Mouse (Mus musculus): ENCODE results near the gene Cox6a1.
A peak's percentile ranks its signal among the peaks of the same experiment; 100 is the strongest.
"Not testable (repeated sequence)": the region's sequence is repeated elsewhere in the genome, so short reads cannot be mapped to it uniquely, and the experiment has no call there.

Gene Cox6a1

DNA sequence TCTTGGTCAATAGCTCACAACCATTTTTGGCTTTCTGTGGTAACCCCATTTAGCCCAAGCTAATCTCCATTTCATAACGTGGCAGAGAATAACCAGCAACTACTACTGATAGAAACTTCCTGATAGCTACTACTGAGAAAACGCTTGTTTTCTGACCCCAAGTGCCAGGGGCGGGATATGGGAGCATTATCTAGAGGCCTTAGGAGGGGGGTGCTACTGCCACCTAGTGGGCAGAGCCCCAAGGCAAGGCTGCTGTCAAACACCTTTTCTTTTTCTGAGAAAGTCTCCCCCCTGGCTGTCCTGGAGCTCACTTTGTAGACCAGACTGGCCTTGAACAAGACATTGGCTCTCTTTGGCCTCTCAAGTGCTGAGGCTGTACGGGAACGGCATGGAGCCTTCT is 1.2 kb downstream of the Cox6a1 start:
- DNase-seq: peak; percentile 69 to 87

DNA sequence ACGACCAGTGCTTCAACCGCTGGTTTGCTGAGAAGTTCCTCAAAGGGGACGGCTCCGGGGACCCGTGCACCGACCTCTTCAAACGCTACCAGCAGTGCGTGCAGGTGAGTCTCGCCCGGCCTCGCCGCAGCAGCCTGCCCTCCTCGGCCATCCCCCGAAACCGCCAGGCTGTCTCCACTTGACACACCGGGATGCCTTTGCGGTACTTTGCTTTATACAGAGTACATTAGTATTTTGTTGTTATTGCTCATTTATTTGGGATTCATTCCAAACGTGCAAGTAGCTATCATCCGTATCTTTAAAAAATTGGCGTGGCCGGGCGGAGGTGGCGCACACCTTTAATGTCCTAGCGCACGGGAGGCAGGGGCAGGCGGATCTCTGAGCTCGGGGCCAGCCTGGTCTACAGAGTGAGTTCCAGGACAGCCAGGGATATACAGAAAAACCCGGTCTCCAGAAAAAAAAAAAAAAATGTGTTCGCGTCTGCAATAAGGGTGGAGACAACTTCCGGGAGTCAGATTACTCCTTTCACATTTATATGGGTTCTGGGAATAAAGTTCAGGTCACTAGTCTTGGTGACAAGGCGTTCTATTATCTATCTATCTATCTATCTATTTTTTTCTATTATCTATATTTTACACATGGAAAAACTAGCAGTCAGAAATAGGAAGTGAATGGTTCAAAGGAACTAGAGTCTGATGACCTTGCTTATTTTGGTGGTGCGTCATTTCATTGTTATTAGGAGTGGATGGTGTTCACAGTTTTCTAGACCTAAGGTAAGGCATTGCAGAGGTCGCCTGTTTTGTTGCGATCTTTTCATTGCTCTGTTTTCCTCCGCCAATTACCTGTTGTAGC is 7.2 kb downstream of the Cox6a1 start:
- DNase-seq: no peak

DNA sequence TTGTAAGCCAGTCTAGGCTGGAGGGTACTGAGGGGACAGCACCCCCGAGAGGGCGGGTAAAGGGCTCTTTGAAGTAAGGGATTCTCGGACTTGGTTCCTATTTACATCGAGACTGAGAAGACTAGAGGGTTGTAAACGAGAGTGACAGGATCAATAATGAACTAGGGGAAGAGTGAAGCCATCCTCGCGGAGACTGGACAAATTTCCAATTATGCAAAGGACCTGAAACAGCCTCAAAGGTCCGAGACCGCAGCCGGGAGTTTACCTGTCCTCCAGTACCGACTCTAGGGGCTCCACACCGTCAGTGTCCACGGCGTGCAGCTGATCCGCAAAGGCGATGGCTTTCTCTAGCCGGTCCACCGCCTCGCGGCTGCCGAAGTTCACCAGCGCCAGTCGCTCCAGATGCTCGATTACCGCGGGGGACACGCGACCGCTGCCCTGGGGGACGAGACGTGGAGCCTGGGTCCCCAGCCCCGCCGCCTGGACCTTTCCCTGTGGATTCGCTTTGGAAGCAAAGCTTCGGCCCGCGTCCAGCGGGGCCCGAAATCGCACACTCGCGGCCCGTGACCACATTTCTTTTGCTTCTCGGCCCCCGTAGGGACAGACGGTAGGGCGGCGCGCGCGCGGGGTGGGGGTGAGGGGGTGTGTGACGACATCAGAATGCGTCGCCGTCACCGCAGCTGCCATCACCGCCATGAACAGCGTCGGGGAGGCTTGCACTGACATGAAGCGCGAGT is 8.0 kb downstream of the Cox6a1 start, which contains the start of the genes Gatc and Triap1:
TSS of gene Gatc (minus strand) at position 602 of the 737 bp plus-strand sequence.
TSS of gene Triap1 (plus strand) at position 649 of the 737 bp plus-strand sequence.
- peak; percentile 73 to 85 for DNase-seq

DNA sequence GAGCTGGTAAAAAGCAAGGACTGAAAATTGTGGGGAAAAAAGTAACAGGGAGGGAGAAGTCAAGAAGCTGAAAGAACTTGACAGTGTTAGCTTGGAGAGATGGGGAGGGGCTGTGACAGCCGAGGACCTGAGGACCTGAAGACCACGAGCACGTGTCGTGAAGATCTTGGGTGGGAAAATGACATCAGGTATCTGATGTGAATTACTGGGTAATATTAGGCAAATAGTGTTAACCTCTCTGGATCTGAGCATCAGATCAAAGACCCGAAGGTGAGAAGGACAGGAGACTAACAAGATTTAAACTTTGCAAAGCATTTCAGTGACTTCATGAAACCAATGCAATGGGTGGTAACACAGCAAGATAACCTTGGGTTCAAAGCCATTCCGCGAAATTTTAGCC is 8.8 kb downstream of the Cox6a1 start:
- DNase-seq: no peak

DNA sequence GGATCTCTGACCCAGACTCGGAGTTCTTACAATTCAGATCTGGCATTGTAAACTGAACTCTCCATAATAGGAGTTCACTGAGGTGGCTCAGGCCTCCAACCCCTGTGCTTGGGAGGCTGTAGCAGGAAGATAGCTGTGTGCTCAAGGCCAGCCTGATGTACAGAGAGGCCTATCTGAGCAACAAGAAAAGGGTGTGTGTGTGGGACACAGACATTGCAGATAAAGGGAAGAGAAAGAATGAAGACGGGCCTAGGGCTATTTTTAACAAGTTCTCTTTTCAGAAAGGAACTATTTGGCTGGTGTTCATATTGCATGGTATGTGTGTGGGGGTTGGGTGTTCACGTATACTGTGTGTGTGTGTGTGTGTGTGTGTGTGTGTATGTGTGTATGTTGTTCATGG is 15.2 kb downstream of the Cox6a1 start:
- DNase-seq: no peak

DNA sequence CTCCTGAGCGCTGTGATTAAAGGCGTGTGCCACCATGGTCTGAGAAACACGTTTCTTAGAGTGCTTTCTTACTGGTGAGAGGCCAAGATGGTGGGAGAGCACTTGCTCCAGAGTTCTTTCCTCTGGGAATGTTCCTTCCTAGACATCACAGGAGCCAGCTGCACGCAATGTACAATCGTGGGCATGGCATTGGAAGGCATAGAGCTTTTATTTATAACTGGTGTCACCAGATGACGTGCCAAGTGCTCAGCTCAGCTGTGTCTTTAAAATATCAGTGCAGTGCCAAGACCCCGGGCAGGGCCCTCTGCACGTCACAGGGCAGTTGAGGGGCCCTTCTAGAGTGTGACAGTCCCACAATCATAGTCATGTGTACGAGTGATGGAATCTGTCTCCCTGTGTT is 17.8 kb downstream of the Cox6a1 start:
- no peak for DNase-seq

DNA sequence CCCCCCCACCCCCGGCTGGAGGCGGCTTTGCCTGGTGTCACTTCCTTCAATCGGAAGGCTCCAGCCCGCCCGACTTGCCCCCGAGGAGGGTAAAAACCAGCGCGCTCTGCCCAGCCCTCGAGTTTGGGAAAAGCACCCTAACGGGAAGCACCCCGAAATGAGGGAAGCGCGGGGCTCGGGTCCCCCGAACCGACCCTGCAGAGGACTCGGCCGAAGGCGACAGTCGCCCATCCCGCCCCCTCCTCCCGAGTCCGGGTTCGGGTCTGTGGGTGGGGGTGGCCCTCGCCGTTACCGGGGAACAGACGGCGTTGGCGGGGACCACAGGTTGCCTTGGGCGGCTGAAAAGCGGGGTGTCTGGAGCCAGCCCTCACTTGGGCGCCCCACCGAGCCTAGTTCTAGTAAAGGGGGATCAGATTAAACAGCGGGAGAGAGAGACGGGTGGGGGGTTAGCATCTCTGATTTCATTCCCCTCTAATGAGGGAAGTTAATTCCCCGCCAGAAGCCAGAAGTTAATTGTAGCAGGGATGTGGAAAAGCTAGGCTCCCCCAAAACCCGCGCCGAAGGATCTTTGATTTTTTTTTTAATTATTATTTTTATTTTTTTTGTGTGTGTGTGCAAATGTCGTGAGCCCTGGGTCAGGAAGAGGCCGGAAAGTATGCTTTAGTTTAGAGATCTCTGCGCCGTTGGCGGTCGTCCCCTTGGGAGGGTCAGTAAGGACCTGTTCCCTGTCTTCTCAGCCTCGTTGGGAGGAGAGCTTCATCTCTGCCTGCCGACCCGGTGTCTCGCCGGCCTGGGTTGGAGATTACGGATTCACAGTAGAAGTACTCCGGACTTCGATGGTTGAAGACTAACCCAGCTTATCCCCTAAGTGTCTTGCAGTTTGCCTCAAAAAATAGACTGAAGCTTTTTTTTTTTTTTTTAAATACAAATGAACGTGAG is 20.9 kb downstream of the Cox6a1 start:
- peak; percentile 40 to 48 for DNase-seq

DNA sequence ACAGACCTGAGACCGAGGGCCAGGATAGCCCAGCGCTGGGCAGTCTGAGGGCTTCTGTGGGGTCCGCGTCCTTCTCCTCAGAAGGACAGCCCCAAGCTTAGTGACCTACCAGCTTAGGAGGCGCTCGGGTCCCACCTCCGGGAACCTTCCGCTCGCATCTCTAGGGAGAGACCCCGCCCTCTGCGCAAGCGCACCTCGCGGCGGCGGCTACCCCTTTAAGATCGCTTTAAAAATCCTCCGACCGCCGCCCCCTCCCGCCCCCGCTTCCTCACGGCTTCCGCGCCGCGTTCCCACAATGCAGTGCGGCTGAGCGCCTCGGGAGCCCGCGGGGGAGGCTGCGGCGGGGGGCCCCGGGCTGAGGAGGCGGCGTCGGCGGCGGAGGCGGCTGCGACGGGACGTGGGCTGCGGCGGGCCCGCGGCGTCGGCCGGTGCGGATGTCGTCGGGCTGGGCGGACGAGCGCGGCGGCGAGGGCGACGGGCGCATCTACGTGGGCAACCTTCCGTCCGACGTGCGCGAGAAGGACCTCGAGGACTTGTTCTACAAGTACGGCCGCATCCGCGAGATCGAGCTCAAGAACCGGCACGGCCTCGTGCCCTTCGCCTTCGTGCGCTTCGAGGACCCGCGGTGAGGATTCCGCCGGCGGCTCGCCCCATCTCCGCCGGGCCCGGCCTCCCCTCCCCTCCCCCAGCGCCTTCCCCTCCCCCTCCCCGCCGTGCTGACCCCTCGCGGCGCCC is 21.7 kb downstream of the Cox6a1 start, which contains the start of gene Srsf9:
TSS of gene Srsf9 (plus strand) at position 303 of the 735 bp plus-strand sequence.
- DNase-seq: peak; percentile 94 to 97

DNA sequence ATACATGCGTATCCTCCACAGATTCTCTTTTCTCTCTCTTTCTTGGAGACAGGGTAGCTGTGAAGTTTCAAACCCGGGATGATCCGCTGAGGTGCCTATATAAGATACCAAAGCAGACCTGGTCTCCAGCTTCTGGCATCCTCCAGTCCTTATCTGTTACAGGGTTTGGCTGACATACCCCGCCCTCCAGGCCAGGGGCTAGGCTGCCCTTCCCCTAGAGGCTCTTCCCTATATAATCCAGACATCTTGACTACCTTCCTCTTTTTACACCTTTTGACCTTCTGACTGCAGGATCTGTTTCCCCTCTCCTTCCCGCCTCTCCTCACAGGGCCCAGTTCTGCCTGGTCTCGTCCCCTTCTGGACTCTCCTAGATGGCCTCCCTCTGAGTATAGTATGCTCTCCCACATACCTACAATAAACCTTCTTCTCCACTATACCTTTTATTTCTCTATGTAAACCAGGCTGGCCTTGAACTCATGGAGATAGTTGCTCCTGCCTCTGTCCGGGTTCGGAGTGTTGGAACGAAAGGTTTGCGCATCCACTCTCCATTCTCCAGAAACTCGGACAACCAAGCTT is 22.4 kb downstream of the Cox6a1 start:
- DNase-seq: no peak

DNA sequence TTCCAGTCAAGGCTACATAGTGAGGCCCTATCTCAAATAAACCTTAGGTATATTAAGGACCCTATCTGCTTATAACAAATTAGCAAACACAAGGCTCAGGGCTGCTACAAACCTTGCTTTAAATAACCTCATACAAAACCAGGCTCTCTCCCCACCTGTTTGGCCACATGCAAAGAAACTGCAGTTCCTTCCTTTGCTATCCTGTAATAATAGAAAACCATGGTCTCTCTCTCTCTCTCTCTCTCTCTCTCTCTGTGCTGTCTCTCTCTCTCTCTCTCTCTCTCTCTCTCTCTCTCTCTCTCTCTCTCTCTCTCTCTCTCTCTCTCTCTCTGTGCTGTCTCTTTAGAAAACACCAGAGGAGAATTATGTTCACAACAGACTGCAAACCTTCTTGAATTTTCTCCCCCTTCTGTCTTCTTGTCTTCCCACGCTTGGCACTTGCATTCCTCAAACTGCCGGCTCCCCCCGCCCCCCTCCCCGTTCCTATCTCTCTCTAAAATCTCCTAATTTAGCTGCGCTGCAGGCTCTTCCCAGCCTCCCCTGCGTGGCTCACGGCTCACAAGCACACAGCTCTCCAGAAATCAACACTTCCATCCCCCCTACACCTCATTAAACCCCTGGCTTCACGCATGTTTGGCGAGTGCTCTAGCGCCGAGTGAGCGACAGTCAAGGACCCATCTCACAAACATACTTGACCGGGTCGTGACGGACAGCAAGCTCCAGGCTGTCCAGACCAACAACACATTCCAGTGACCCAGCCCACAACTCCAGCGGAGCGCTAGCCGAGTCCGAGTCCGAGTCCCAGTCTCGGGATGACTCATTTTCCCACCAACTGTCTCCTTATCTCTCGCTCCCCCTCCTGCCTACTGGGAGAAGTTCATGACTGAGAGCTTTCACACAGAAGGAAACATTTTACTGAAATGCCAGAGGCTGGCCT is 29.5 kb downstream of the Cox6a1 start:
- DNase-seq: peak; percentile 13 to 19

DNA sequence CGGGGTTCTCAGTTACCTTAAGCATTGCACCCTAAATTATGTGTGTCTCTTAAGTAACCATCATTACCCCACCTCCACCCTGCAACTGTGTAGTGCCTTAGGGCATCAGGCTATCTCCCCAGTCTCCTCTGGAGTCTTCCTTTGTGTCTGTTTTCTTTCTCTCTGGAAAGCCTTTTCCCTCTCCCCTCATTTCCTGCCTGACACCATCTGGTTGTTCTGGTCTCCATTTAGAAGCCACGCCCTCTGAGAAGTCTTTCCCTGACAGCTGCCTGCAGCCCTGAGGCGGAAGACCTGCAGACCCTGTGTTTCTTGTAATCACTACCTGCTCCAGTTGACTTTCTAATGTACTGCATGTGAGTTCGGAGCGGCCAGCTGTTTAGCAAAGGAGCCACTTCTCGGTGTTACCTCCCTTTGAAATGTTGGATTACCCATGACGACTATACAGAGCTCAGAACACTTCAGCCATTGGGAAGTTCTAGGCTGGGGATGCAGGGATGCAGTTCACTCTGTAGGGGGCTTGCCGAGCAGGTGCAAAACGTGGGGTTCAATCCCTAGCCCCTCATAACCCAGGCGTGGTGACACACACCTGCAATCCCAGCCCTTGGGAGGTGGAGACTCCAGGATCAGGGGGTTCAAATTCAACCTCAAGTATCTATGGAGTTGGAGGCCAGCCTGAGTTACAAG is 31.0 kb downstream of the Cox6a1 start:
- DNase-seq: no peak

DNA sequence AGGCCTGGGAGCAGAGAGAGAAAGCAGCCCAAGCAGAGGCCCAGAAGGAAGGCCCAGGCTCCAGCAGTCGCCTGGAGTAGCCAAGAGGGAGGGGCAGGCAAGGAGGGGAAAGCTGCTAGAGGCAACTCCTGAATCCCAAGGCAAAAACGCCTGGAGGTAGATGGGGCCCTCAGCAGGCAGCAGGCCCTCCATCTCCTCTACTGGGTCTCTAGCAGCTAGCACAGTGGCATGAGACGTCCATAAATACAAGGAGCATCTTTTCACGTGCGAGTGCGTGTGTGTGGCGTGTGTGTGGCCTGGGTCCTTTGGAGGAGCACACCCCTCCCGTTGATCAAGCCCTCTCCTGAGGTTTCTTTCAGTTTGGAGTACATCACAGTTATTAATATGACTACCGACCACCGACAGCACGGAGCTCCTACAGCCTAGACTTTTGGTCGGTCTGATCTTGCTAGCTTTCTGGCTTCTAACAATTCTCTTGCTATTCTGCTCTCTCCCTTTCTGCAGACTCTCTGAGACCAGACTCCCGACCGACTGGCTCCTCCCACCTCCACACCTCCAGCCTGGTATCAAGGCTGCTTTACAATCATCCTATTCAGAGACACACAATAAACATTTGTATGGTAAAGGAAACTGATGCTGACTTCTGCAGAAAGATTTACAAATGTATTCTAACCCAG is 31.7 kb downstream of the Cox6a1 start:
- DNase-seq: no peak

DNA sequence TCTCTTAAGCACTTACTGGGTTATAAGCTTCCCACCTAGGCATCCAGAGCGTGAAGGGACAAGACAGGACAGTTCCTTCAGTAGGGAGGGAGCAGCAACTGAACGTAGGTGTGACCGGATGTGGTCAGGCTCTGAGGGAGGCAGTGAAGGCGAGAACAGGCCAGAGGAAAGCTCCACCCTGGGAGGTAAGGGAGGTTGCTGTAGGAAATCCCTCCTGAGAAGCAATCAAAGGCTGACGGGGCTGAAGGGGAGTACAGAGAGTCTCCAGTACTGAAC is 35.2 kb downstream of the Cox6a1 start:
- no peak for DNase-seq

DNA sequence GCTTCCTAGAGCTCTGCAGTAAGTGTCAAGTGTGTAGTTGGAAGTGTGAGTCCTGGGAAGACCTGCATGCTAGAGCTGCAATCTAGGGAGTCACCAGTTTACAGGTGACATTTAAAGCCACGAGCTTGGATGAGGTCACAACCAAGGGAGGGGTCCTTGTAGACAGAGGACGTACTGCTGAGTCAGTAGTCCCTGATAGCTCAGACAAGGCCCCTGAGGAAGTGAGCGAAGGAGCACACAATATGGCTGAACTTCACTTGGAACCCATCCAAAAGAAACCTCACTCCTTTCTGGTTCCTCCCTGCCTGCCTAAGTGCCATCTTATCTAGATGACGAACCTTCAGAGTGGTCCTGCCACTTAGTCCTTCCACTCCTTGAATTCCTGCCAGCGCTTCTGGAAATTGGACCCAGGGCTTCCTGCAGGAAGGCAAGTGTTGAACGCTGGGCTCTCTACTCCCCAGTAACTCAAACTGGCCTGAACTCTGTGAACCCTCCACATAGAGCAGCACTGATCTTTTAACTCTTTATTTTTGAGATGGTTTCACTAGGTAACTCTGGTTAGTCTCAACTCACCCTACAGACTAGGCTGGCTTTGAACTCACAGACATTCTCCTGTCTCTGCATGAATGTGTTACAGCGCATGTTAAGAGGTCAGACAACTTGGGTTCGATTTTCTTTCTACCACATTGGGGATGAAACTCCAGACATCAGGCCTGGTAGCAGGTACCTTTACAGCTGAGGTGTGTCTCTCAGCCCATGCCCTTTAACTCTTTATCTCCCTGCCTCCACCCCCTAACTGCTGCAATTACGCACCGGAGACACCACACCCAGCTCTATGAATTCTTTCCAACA is 35.7 kb downstream of the Cox6a1 start:
- no peak for DNase-seq

DNA sequence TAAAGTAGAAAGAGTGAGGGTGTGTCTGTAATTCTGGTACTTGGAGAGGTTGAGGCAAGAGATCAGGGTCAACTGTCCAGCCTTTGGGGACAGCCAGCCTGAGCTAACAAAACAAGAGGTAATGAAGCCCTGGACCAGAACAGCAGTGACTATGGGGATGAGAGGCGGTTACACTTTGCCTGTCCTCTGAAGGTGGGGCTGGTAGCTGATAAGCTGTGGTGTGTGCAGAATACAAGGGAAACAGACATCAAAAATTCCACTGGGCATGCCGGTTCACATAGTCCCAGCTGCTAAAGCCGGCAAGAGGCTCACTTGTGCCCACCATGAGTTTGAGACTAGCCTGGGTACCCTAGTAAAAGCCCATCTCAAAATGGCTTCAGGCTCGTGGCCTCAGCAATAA is 36.4 kb downstream of the Cox6a1 start:
- DNase-seq: no peak

DNA sequence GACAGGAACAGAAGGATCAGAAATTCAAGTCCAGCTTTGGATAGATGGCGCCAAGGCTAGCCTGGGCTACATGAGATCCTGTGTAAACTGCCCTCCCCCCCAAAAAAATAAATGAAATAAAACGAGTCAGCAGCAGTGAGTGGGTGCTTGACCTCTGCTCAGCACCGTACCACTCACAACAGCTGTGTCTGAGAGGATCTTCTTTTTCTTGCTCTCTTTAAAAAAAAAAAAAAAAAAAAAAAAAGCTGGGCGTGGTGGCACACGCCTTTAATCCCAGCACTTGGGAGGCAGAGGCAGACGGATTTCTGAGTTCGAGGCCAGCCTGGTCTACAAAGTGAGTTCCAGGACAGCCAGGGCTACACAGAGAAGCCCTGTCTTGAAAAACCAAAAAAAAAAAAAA is 46.6 kb downstream of the Cox6a1 start:
- DNase-seq: not testable (repeated sequence)

DNA sequence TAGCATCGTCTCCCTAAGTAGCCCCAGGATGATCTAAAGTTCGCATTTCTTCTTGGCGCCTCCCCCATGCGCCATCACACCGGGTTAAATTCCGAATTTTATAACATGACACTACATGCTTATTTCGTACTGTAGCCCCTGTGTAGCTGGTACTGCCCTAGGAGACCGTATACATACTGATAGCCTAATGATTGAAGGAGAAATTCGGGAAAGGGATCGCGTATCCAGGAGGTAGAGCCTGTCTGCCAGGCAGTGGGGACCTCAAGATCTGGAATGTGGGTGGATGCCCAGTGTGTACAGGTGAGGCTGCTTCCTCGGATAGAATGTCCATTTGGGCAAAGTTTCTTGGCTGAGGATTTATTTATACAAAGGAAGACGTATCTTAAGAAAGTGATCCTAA is 47.2 kb downstream of the Cox6a1 start:
- DNase-seq: peak in 1 of 2 experiments; percentile 10
